Mouse (Mus musculus): ENCODE measurements around the gene Setd2. TPM values are rescaled to one million over a fixed set of nuclear protein-coding genes. Genes with fewer than 3 reads are reported as not detected.

The Setd2 gene
- polyA plus RNA-seq, 1 experiment: 16.3 TPM

- Histone ChIP-seq H3K27ac (replicated peaks; ENCODE audit: low read depth, low read length) (no peak overlapping the region), H3K4me3 (ENCODE audit: insufficient read depth, low read depth, low read length) (no peak overlapping the region), H3K4me1 (ENCODE audit: control insufficient read depth, insufficient read depth, insufficient read length, low read length) (no peaks in the 10 kb centered on the region)
Observed at GRCm38 (mm10) chr9:110633882-110634281, 101.5 kb downstream of the Setd2 start.

GRCm38 (mm10) chr9:110635225-110635624 lies 102.8 kb downstream of the Setd2 start:
- H3K4me1 ChIP-seq (ENCODE audit: control insufficient read depth, insufficient read depth, insufficient read length, low read length): no peaks in the 10 kb centered on the region
- H3K27ac ChIP-seq (replicated peaks; ENCODE audit: low read depth, low read length): no peak overlapping the region
- H3K4me3 ChIP-seq (ENCODE audit: insufficient read depth, low read depth, low read length): no peak overlapping the region

GRCm38 (mm10) chr9:110638611-110639021 lies 106.2 kb downstream of the Setd2 start:
- Histone ChIP-seq H3K4me3 (ENCODE audit: insufficient read depth, low read depth, low read length) (no peak overlapping the region), H3K27ac (replicated peaks; ENCODE audit: low read depth, low read length) (no peak overlapping the region)

GRCm38 (mm10) chr9:110641006-110641405 lies 108.6 kb downstream of the Setd2 start:
- H3K4me3 ChIP-seq (ENCODE audit: insufficient read depth, low read depth, low read length): no peak overlapping the region

More at GRCm38 (mm10) chr9:110638611-110639021, 106.2 kb downstream of the Setd2 start:
- no peaks in the 10 kb centered on the region for H3K4me1 ChIP-seq (ENCODE audit: control insufficient read depth, insufficient read depth, insufficient read length, low read length)

GRCm38 (mm10) chr9:110642812-110643524 lies 110.6 kb downstream of the Setd2 start:
- Histone ChIP-seq H3K27ac (replicated peaks; ENCODE audit: low read depth, low read length) (no peak overlapping the region), H3K4me3 (ENCODE audit: insufficient read depth, low read depth, low read length) (no peak overlapping the region), H3K4me1 (ENCODE audit: control insufficient read depth, insufficient read depth, insufficient read length, low read length) (peaks cover 13% of the 10 kb centered on the region)

More at GRCm38 (mm10) chr9:110641006-110641405, 108.6 kb downstream of the Setd2 start:
- Histone ChIP-seq H3K4me1 (ENCODE audit: control insufficient read depth, insufficient read depth, insufficient read length, low read length) (peaks cover 13% of the 10 kb centered on the region), H3K27ac (replicated peaks; ENCODE audit: low read depth, low read length) (no peak overlapping the region)

- Histone ChIP-seq H3K4me1 (ENCODE audit: control insufficient read depth, insufficient read depth, insufficient read length, low read length) (peaks cover 13% of the 10 kb centered on the region), H3K27ac (replicated peaks; ENCODE audit: low read depth, low read length) (no peak overlapping the region), H3K4me3 (ENCODE audit: insufficient read depth, low read depth, low read length) (no peak overlapping the region)
Observed at GRCm38 (mm10) chr9:110643787-110644186, 111.4 kb downstream of the Setd2 start.

- H3K4me1 ChIP-seq (ENCODE audit: control insufficient read depth, insufficient read depth, insufficient read length, low read length): peaks cover 13% of the 10 kb centered on the region
Observed at GRCm38 (mm10) chr9:110644295-110644694, 111.9 kb downstream of the Setd2 start.

GRCm38 (mm10) chr9:110645219-110645618 lies 112.8 kb downstream of the Setd2 start:
- no peak overlapping the region; the same call in 1 of the 2 replicates for H3K4me3 ChIP-seq (ENCODE audit: insufficient read depth, low read depth, low read length)
- peak overlapping the region; percentile 39 for H3K27ac ChIP-seq (replicated peaks; ENCODE audit: low read depth, low read length)
- H3K4me1 ChIP-seq (ENCODE audit: control insufficient read depth, insufficient read depth, insufficient read length, low read length): peaks cover 13% of the 10 kb centered on the region

More at GRCm38 (mm10) chr9:110644295-110644694, 111.9 kb downstream of the Setd2 start:
- no peak overlapping the region for H3K27ac ChIP-seq (replicated peaks; ENCODE audit: low read depth, low read length)
- H3K4me3 ChIP-seq (ENCODE audit: insufficient read depth, low read depth, low read length): no peak overlapping the region

- Histone ChIP-seq H3K4me3 (ENCODE audit: insufficient read depth, low read depth, low read length) (no peak overlapping the region), H3K4me1 (ENCODE audit: control insufficient read depth, insufficient read depth, insufficient read length, low read length) (peaks cover 13% of the 10 kb centered on the region), H3K27ac (replicated peaks; ENCODE audit: low read depth, low read length) (no peak overlapping the region)
Observed at GRCm38 (mm10) chr9:110649775-110650174, 117.4 kb downstream of the Setd2 start.

GRCm38 (mm10) chr9:110651931-110652722 lies 119.7 kb downstream of the Setd2 start:
- H3K4me1 ChIP-seq (ENCODE audit: control insufficient read depth, insufficient read depth, insufficient read length, low read length): peaks cover 8% of the 10 kb centered on the region; the same call in 1 of the 2 replicates
- H3K27ac ChIP-seq (replicated peaks; ENCODE audit: low read depth, low read length): peak overlapping the region; percentile 94
- H3K4me3 ChIP-seq (ENCODE audit: insufficient read depth, low read depth, low read length): peak overlapping the region; percentile 75

- H3K27ac ChIP-seq (replicated peaks; ENCODE audit: low read depth, low read length): peak overlapping the region; percentile 73
- H3K4me3 ChIP-seq (ENCODE audit: insufficient read depth, low read depth, low read length): peak overlapping the region; percentile 75
- peaks cover 11% of the 10 kb centered on the region for H3K4me1 ChIP-seq (ENCODE audit: control insufficient read depth, insufficient read depth, insufficient read length, low read length)
Observed at GRCm38 (mm10) chr9:110652963-110653654, 120.7 kb downstream of the Setd2 start.

- Histone ChIP-seq H3K27ac (replicated peaks; ENCODE audit: low read depth, low read length) (peak within 1 kb of the TSS; percentile 73), H3K4me3 (ENCODE audit: insufficient read depth, low read depth, low read length) (peak within 1 kb of the TSS; percentile 75), H3K4me1 (ENCODE audit: control insufficient read depth, insufficient read depth, insufficient read length, low read length) (peaks cover 12% of the 10 kb centered on the region)
Observed at GRCm38 (mm10) chr9:110653655-110654461, 121.5 kb downstream of the Setd2 start, which contains the start of gene Nbeal2. TSS of gene Nbeal2 (minus strand) at chr9:110654161.

- peaks cover 15% of the 10 kb centered on the region for H3K4me1 ChIP-seq (ENCODE audit: control insufficient read depth, insufficient read depth, insufficient read length, low read length)
Observed at GRCm38 (mm10) chr9:110654726-110655650, 122.6 kb downstream of the Setd2 start.

More at GRCm38 (mm10) chr9:110654726-110655650, 122.6 kb downstream of the Setd2 start:
- Histone ChIP-seq H3K4me3 (ENCODE audit: insufficient read depth, low read depth, low read length) (no peak overlapping the region), H3K27ac (replicated peaks; ENCODE audit: low read depth, low read length) (no peak overlapping the region)
